Mouse (Mus musculus) spleen, postnatal 4 days (tissue): ENCODE measurements around the gene Aatk.

ENCODE experiments used
- DNase-seq, 2 experiments: peaks; one replicate each; pipeline ENCODE4 v3.0.0; 2022; ENCODE audit warnings: low spot score in 2 of 2

Gene Aatk

GRCm38 (mm10) chr11:120022841-120023240 lies 24.1 kb downstream of the Aatk start:
- no peak for DNase-seq

DNA sequence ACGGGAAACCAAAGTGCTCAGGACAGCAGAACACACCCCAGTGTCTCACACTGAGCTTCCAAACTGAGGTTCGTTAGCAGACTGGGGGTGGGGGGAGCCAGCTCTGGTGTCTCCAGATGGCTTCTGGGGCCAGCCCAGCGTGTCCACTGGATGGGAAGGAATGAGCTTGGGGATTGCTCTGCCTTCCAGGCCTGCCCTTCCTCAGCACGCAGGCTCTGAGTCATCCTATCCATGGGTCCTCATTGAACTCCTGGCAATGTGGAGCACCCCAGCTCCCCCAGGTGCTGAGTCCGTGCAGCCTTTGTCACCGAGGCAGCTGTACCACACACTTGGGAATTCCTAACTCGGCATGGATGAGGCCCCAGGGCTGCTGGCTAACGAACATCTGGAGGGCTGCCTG lies 24.8 kb downstream of the Aatk start:
- no peak for DNase-seq

GRCm38 (mm10) chr11:120021367-120021766 lies 25.6 kb downstream of the Aatk start:
- DNase-seq, result no peak

GRCm38 (mm10) chr11:120019542-120020440 lies 27.2 kb downstream of the Aatk start:
- DNase-seq, result no peak

DNA sequence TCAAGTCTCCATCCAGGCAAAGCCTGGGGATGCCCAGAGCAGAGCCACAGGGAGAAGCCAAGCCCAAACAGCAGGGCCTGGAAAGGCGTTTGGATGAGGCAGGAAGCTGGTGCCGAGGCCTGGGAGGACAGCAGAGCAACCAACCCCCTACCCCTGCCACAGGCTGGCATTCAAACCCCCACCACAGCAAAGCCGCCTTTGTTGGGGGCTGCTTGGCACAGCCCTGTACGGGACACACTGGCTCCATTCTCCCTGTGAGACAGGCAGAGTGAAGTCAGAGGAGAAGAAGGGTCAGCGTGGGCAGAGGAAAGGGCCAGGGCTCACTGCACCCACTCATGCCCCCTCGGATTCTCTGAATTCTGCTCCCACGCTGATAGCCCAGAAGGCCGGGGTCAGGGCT lies 30.0 kb downstream of the Aatk start:
- DNase-seq, result no peak

GRCm38 (mm10) chr11:120014758-120015157 lies 32.2 kb downstream of the Aatk start:
- no peak for DNase-seq

- DNase-seq, result peak; percentile 63 to 86
Observed at GRCm38 (mm10) chr11:120013174-120013711, 33.7 kb downstream of the Aatk start.

- no peak for DNase-seq
Observed at GRCm38 (mm10) chr11:120012702-120013101, 34.3 kb downstream of the Aatk start.

DNA sequence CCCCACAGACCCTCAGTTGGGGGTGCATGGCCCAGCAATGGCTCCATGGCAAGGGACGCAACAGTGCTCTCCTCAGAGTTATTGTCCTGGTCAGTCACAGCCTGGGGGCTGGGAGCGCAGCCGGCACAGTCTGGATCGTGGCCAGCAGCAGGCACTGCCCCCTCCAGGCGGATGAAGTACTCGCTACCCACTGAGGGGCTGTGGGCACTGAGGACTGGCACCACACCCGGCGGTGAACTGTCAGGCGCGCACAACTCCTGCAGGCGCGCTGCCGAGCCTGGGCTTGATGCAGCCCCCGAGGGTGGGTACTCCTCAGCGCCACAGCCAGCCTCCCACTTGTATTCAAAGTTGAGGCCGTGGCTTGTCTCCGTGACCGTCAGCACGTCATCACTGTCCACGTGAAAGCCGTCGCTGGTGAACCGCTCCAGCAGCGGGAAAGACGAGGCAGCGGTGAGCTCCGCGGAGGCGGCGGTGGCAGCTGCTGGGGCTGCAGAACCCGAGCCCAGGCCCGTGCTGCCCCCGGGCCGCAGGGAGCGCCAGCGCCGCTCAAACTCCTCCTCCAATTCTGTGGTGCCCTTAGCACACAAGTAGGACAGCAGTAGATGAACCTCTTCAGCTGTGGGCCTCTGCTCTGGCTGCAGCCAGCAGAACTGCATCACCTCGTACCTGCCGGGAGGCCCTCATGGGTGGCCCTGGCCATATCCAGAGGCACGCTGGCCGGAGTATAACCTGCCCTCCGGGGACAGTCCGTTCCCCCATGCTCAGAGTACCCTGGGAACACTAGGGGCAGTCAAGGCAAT lies 35.0 kb downstream of the Aatk start:
- DNase-seq, result no peak

DNA sequence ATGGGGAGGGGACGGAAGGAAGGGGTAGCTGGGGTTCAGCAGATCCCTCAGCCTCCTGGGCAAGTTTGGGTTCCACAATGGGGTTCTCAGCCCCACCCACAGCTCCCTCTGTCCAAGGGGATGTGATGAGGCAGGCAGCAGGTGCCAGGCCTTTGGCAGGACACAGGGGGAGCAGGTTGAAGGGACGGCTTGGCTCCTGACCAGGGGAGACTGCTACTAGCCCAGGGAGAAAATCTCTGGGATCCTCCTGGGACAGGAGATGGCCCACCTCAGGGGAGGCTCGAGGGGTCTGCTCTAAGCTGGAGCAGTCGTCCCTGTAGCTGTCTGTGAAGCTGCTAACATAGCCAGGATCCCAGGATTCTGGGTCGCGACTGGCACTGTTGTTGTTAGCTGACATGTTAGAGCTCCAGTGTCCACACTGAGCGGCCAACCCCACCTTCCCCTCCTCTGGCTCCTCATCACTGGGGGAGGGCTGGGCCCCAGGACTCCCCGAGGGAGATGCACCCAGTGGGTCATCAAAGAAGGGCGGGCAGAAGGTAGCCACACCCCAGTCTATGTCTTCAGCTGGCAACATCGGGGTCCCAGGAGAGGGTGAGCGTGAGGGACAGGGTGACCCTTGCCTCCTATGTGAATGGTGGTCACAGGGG lies 35.7 kb downstream of the Aatk start:
- DNase-seq, result no peak

DNA sequence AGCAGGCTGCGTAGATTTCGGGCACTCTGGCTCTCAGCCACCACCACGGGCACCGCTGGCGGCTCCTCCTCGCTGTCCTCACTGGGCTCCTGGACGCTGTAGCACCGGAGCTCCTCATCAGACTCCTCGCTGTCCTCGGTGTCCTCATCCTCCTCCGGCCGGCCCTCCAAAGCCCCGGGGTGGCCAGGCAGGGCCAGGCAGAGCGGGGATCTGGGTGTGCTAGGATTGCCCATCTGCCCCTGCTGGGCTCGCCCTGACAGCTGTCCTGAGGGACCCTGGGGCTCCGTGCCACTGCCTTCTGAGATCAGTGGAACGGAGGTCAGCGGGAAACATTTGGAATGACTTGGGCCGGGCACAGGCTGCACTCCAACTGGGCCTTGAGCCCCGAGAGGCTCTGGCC lies 37.0 kb downstream of the Aatk start:
- DNase-seq, result no peak

GRCm38 (mm10) chr11:120008956-120009355 lies 38.0 kb downstream of the Aatk start:
- no peak for DNase-seq

- DNase-seq, result no peak
Observed at GRCm38 (mm10) chr11:120008501-120008900, 38.5 kb downstream of the Aatk start.

DNA sequence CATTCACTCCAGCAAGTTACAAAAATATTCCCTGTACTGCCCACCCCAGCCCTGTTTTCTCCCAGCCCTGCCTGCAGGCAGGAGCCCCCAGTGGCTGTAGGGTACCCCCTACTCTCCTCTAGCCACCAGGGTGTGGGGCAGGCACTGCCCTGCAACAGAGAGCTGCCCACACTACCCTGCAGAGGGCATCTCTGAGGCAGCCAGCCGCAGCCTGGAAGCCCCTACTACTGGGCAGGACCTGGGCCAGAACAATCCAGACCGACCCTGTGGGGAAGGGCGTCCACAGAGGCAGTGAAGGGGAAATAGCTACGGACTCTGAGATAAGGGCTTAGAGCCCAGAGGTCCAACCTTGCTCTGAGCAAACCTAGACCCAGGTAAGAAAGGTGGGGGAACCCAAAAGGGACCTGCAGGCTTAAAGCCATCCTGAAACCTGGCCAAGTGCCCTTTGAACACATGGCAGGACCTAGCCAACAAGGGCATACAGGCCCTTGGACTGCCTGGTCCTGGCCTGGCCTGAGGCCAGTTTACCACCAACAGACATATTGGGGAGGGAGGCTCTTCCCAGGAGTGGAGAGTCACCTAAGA lies 39.4 kb downstream of the Aatk start:
- DNase-seq, result no peak

- no peak for DNase-seq
Observed at GRCm38 (mm10) chr11:120005434-120006317, 41.3 kb downstream of the Aatk start.

- no peak for DNase-seq
Observed at GRCm38 (mm10) chr11:120002634-120003220, 44.2 kb downstream of the Aatk start.

DNA sequence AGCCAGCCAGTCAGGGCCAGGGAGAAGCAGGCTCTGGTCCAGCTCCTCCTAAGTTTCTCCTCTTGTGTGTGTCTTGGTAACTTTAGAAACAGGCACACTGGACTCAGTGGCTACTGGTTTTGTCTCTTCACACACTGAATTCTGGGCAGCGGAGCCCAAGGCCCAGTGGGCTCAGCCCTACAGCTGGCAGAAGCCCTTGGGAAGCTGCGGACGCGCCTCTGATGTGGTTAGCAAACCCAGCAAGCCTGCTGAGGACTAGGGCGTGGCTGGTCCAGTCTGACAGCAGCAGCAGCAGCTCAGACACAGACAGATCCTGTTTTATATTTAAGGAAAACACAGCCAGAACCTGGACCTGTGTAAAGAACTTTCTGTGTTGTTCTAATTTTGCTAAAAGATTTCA lies 44.9 kb downstream of the Aatk start:
- no peak for DNase-seq

GRCm38 (mm10) chr11:119997351-119997750 lies 49.6 kb downstream of the Aatk start:
- no peak for DNase-seq

- DNase-seq, result peak; percentile 77 to 94
Observed at GRCm38 (mm10) chr11:119991338-119991678, 55.7 kb downstream of the Aatk start.

DNA sequence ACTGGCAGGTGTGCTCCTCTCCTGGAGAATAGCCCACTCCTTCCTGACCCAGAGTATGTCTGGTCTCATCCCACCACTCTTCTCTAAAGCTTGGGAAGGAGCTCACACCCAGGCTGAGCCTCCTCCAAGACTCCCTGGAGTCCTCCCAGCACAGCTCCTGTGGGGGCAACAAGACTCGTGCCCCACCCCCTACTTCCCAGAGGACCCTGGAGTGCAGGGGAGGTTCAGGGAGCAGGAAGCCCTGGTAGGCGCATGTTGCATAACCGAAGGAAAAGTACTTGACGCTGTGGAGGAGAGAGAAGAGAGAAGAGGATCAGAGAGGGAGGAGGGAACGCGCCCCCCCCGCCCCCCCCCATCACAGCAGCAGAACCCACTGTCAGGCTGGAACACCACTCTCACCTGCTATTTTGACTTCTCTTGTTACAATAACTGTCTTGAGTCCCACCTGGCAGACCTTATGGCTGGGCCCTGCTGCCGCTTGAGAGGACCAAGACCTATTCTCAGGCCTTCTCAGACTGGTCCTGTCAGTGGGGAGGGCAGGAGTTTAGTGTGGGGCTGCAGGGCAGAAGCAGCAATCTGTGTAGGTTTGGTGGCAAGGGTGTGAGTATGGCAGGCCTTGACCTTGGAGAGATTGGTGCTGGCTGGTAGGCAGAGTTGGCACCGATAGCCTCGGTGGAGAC lies 56.2 kb downstream of the Aatk start:
- no peak for DNase-seq
